Mouse (Mus musculus) intestine, postnatal 0 days (tissue): ENCODE measurements around the gene Etv1. TPM values are rescaled to one million over a fixed set of nuclear protein-coding genes. Genes with fewer than 3 reads are reported as not detected.

Source experiments
- ATAC-seq: fragments of 200-750 bp; cut with Nextera tagmentation; 2 replicates; pipeline ENCODE4 v1.8.0; 2017; ENCODE audit warnings: mild to moderate bottlenecking, moderate TSS enrichment, moderate library complexity
- H3K27ac ChIP-seq: fragments of 300-500 bp; sonication (generic); 2 replicates; pipeline ENCODE4 v1.5.1; 2014; ENCODE audit warnings: mild to moderate bottlenecking, low read depth, low read length, moderate library complexity
- H3K27me3 ChIP-seq: fragments of 300-500 bp; sonication (generic); replicated peaks from 2 replicates; pipeline ENCODE4 v1.6.1; 2014; ENCODE audit warnings: low read length, mixed read lengths; ENCODE audit not compliant: control insufficient read depth, insufficient read depth
- H3K36me3 ChIP-seq: fragments of 300-500 bp; sonication (generic); 2 replicates; pipeline ENCODE4 v1.6.1; 2014; ENCODE audit warnings: mild to moderate bottlenecking, moderate library complexity; ENCODE audit not compliant: control insufficient read depth, insufficient read depth
- H3K4me1 ChIP-seq: fragments of 300-500 bp; sonication (generic); replicated peaks from 2 replicates; pipeline ENCODE4 v1.6.1; 2014; ENCODE audit warnings: antibody characterized with exemption, low read length, mixed read lengths; ENCODE audit not compliant: control insufficient read depth, insufficient read depth
- H3K4me2 ChIP-seq: fragments of 300-500 bp; sonication (generic); replicated peaks from 2 replicates; pipeline ENCODE4 v1.6.1; 2014; ENCODE audit warnings: low read depth, mild to moderate bottlenecking, moderate library complexity
- H3K4me3 ChIP-seq: fragments of 300-500 bp; sonication (generic); 2 replicates; pipeline ENCODE4 v1.5.1; 2014; ENCODE audit warnings: low read depth, low read length
- H3K9ac ChIP-seq: fragments of 300-500 bp; sonication (generic); 2 replicates; pipeline ENCODE4 v1.6.1; 2014; ENCODE audit warnings: mild to moderate bottlenecking, low read depth, low read length
- H3K9me3 ChIP-seq: fragments of 300-500 bp; sonication (generic); 2 replicates; pipeline ENCODE4 v1.6.1; 2016; ENCODE audit warnings: mixed run types; ENCODE audit not compliant: control insufficient read depth
- CTCF ChIP-seq: sonication (generic); IDR thresholded peaks from 2 replicates; pipeline ENCODE4 v1.5.1; 2016; ENCODE audit warnings: low read depth, mild to moderate bottlenecking, control low read depth, antibody characterized with exemption, moderate library complexity
- WGBS: fragments of 180-500 bp; shearing (Covaris S2); extraction: QIAGEN DNeasy Blood & Tissue Kit; methylation state at CpG from one replicate; pipeline ENCODE4 v1.1.7; 2014; 5-methylcytosine and 5-hydroxymethylcytosine counted together
- polyA plus RNA-seq: library from polyadenylated mRNA; unstranded; fragments of >200 nt; fragmentation: Nextera tagmentation; extraction: Ambion mirVana; gene quantifications from 2 replicates; pipeline ENCODE4 v1.2.1, GENCODE M21; 2015

Etv1 gene
- polyA plus RNA-seq, 1 experiment from 2014 or later = 18.6 TPM

DNA sequence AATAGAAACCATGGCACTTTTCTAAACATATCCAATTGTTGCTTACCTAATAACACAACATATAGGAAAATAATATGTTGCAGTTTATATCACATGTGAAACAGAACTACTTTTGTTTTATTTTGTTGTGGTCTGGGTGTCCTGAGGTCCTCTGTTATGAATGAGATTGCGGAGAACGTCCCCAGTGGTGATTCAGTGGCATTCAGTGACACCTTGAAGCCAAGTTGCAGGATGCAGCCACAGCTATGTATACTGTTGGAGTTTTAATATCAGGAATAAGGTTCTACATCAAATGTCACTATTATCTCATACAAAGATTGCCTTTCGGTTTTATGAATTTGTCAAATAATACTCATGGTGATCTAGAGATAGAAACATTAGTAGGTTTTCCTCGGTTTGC lies 7.4 kb downstream of the Etv1 start:
- H3K4me1 ChIP-seq = no peaks in the 10 kb centered on the region
- no peak overlapping the region for H3K4me3 ChIP-seq
- no peaks in the 10 kb centered on the region for H3K27me3 ChIP-seq
- H3K36me3 ChIP-seq = no peaks in the 10 kb centered on the region
- no peaks in the 10 kb centered on the region for H3K9me3 ChIP-seq
- H3K9ac ChIP-seq = no peak overlapping the region
- 85% methylated on average over 4 of the region's 4 CpGs for WGBS
- no peak overlapping the region for H3K27ac ChIP-seq
- no peak for ATAC-seq
- H3K4me2 ChIP-seq = no peak overlapping the region
- TF ChIP-seq CTCF = no peak

DNA sequence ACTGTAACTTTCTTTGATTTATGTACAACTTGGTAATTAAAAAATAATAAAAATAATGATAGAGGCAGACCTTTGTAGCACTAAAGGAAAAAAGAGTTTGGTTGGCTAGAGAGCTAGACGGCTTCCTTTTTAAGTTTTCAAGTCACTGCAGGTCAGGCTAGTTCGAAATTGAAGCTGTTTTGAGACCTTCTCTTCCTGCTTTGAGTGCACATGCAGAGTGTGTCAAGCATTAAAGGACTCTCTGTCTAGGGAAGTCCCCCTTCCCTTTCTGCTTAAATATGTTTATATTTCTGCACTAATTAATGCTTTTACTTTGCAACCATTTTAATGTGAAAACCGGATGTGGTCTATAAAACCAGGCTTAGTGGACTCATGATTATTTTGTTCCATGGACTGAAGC lies 8.5 kb downstream of the Etv1 start:
- Histone ChIP-seq H3K27ac (no peak overlapping the region), H3K4me1 (no peaks in the 10 kb centered on the region), H3K4me2 (no peak overlapping the region), H3K9me3 (no peaks in the 10 kb centered on the region), H3K9ac (no peak overlapping the region), H3K36me3 (no peaks in the 10 kb centered on the region), H3K4me3 (no peak overlapping the region), H3K27me3 (no peaks in the 10 kb centered on the region)
- TF ChIP-seq CTCF = no peak
- no peak for ATAC-seq
- 53% methylated on average over 3 of the region's 3 CpGs for WGBS

DNA sequence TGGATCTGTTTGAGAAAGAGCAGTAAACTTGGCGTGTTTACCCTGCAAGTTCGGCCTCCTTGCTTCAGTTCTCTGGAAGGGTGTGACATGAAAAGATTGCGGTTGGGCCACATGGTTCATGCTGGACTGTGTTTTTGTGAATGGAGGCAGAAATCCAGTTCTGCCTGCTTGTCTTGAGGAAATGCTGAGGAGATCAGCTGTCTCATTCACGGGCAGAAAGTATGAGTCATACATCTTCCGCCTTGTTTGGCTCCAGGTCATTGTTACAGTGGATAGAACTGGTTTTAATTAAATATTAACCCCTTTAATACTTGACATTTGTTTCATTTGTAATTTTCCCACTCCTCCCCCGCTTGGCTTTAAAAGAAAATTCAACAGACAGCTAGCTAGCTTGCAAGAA lies 9.4 kb downstream of the Etv1 start:
- 9% methylated on average over 6 of the region's 6 CpGs for WGBS
- Histone ChIP-seq H3K4me1 (no peaks in the 10 kb centered on the region; the same call in 1 of the 2 replicates), H3K9me3 (no peaks in the 10 kb centered on the region), H3K9ac (no peak overlapping the region), H3K27me3 (no peaks in the 10 kb centered on the region), H3K4me2 (peak overlapping the region; percentile 45), H3K4me3 (no peak overlapping the region), H3K27ac (no peak overlapping the region), H3K36me3 (no peaks in the 10 kb centered on the region)
- no peak for TF ChIP-seq CTCF
- peak; percentile 95 for ATAC-seq

DNA sequence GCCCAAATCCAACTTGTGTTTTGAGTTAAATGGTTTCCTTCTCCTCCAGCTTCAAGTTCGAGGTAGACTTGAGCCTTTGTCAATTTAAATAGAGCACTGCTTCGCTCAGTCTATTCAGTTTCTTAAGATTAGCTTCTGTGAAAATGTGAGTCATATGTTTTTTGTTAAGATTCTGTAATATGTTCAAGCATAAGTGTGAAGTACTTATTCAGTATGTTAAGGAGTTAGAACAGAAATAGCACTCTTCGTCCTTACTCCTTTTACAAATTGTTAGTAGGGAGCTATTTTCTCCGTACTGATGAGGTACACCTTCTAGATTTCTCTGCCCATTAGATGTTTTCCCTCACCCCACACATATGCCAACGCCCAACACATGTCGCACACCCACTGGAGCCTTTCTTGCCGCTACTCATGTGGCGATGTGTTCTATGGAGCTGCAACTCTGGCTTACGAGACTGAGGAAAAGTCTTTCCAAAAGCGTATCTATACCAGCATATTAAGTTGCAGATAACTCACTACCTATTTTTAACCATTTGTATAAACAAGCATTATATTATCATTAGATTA lies 10.7 kb downstream of the Etv1 start:
- no peaks in the 10 kb centered on the region for H3K36me3 ChIP-seq
- H3K9ac ChIP-seq = no peak overlapping the region
- H3K4me2 ChIP-seq = no peak overlapping the region
- no peak overlapping the region for H3K4me3 ChIP-seq
- no peaks in the 10 kb centered on the region; the same call in 1 of the 2 replicates for H3K4me1 ChIP-seq
- ATAC-seq = no peak
- WGBS = 93% methylated on average over 10 of the region's 10 CpGs
- H3K27ac ChIP-seq = no peak overlapping the region
- no peak for TF ChIP-seq CTCF
- no peaks in the 10 kb centered on the region for H3K27me3 ChIP-seq
- H3K9me3 ChIP-seq = no peaks in the 10 kb centered on the region

DNA sequence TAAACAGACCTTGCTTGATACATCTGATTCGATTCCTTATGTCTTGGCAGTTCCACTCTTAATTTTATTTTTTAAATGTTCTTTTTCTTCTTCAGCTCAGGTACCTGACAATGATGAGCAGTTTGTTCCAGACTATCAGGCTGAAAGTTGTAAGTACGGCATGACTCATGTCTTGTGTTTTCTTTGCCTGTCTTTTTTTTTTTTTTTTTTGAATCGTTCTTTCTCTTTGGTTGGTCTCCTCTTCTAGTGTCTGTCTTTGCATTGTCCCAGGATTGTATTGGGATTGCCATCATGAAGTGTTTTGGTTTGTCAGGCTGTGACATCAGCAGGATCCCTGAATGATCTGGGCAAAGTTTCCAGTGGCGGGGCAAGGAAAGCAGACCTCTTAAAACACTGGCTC lies 13.9 kb downstream of the Etv1 start:
- H3K27ac ChIP-seq = no peak overlapping the region
- H3K36me3 ChIP-seq = no peaks in the 10 kb centered on the region
- no peaks in the 10 kb centered on the region for H3K9me3 ChIP-seq
- ATAC-seq = no peak
- WGBS = 54% methylated on average over 4 of the region's 4 CpGs
- no peak for TF ChIP-seq CTCF
- H3K4me1 ChIP-seq = no peaks in the 10 kb centered on the region; the same call in 1 of the 2 replicates
- no peak overlapping the region for H3K9ac ChIP-seq
- no peak overlapping the region for H3K4me3 ChIP-seq
- H3K27me3 ChIP-seq = no peaks in the 10 kb centered on the region
- H3K4me2 ChIP-seq = no peak overlapping the region

DNA sequence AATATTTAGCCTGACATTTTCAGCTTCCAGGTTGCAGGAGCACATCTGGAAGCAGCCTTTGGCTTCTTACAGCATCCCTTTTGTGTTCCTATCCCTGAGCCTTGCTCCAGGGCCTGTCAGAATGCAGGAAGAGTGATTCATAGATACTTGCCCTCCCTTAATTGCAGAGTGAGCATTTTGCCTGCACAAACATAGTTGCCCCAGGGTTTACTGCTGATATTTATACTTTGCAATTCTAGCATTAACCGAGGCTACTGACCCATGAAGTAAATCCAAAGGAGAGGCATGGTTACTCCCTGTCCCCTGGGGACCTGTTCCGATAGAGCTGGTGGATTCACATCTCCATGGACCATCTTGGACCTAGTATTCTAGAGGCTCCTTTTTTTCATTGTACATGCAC lies 14.5 kb downstream of the Etv1 start:
- Histone ChIP-seq H3K27me3 (no peaks in the 10 kb centered on the region), H3K4me3 (no peak overlapping the region), H3K27ac (no peak overlapping the region), H3K9me3 (no peaks in the 10 kb centered on the region), H3K4me2 (no peak overlapping the region), H3K9ac (no peak overlapping the region), H3K4me1 (no peaks in the 10 kb centered on the region; the same call in 1 of the 2 replicates), H3K36me3 (no peaks in the 10 kb centered on the region)
- TF ChIP-seq CTCF = no peak
- WGBS = 61% methylated on average over 2 of the region's 2 CpGs
- ATAC-seq = no peak

DNA sequence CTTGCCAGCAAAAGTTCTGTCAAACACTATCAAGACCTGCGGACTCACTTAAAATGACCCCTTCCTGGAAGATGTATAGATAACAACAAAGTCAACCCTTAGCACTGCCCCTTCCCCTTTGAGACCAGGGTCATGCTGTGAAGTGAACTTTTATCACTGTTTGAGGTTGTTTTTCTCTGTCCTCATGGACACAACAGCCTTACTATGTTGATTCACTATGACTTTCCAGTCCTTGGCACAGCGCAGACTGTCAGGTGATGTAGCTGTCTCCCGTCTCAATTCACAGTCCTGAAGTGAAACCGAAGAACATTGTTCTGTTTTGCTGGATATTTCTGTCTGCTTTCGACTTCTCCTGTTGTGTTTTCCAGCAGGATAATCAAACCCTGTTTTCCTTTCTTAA lies 27.9 kb downstream of the Etv1 start:
- Histone ChIP-seq H3K9ac (no peak overlapping the region), H3K27ac (no peak overlapping the region), H3K4me3 (no peak overlapping the region), H3K4me2 (no peak overlapping the region), H3K9me3 (no peaks in the 10 kb centered on the region), H3K27me3 (no peaks in the 10 kb centered on the region), H3K4me1 (no peaks in the 10 kb centered on the region), H3K36me3 (no peaks in the 10 kb centered on the region)
- 72% methylated on average over 5 of the region's 5 CpGs for WGBS
- TF ChIP-seq CTCF = no peak
- ATAC-seq = no peak
